Mouse (Mus musculus) heart, embryonic 12.5 days (tissue): Measurements from ENCODE around the gene Fau. TPM values are rescaled to one million over a fixed set of nuclear protein-coding genes. Genes with fewer than 3 reads are reported as not detected.

Experiments
- ATAC-seq: fragments of 200-750 bp; cut with Nextera tagmentation; 2 replicates; pipeline ENCODE4 v1.8.0; 2017; ENCODE audit warnings: moderate TSS enrichment, moderate library complexity; ENCODE audit not compliant: insufficient number of reproducible peaks, low FRiP score
- H3K27ac ChIP-seq: fragments of 300-500 bp; sonication (generic); 2 replicates; pipeline ENCODE4 v1.5.1; 2016; ENCODE audit warnings: mild to moderate bottlenecking, moderate library complexity; ENCODE audit not compliant: poor library complexity, severe bottlenecking
- H3K27me3 ChIP-seq: fragments of 300-500 bp; sonication (generic); replicated peaks from 2 replicates; pipeline ENCODE4 v1.6.1; 2016; ENCODE audit warnings: mild to moderate bottlenecking, moderate library complexity
- H3K36me3 ChIP-seq: fragments of 300-500 bp; sonication (generic); 2 replicates; pipeline ENCODE4 v1.6.1; 2016; ENCODE audit warnings: mild to moderate bottlenecking, moderate library complexity
- H3K4me1 ChIP-seq: fragments of 300-500 bp; sonication (generic); replicated peaks from 2 replicates; pipeline ENCODE4 v1.6.1; 2016; ENCODE audit warnings: mild to moderate bottlenecking
- H3K4me2 ChIP-seq: fragments of 300-500 bp; sonication (generic); 2 replicates; pipeline ENCODE4 v1.6.1; 2016; ENCODE audit warnings: mild to moderate bottlenecking, moderate library complexity
- H3K4me3 ChIP-seq: fragments of 300-500 bp; sonication (generic); 2 replicates; pipeline ENCODE4 v1.5.1; 2016; ENCODE audit warnings: mild to moderate bottlenecking
- H3K9ac ChIP-seq: fragments of 300-500 bp; sonication (generic); 2 replicates; pipeline ENCODE4 v1.6.1; 2016; ENCODE audit warnings: mild to moderate bottlenecking, moderate library complexity
- H3K9me3 ChIP-seq: fragments of 300-500 bp; sonication (generic); replicated peaks from 2 replicates; pipeline ENCODE4 v1.6.1; 2016; ENCODE audit warnings: mild to moderate bottlenecking, moderate library complexity
- WGBS: fragments of 180-500 bp; shearing (Covaris S2); methylation state at CpG from one replicate; pipeline ENCODE4 v1.1.7; 2016; 5-methylcytosine and 5-hydroxymethylcytosine counted together
- polyA plus RNA-seq: library from polyadenylated mRNA; unstranded; fragments of >200 nt; fragmentation: Nextera tagmentation; extraction: Ambion mirVana; gene quantifications from 2 replicates; pipeline ENCODE4 v1.2.1, GENCODE M21; 2016

Fau gene
- polyA plus RNA-seq, 1 experiment from 2014 or later = 513 TPM

- Histone ChIP-seq H3K4me3 (peak overlapping the region; percentile 85), H3K4me2 (peak overlapping the region; percentile 97), H3K4me1 (peaks cover 37% of the 10 kb centered on the region), H3K27ac (peak overlapping the region; percentile 93), H3K36me3 (peaks cover 17% of the 10 kb centered on the region), H3K9ac (peak overlapping the region; percentile 94), H3K27me3 (no peaks in the 10 kb centered on the region), H3K9me3 (no peaks in the 10 kb centered on the region)
- 0 out of 2 replicates have a peak, but pooled peaks have one; percentile 5 for ATAC-seq
- WGBS = 2% methylated on average over 44 of the region's 44 CpGs
These were observed 4.1 kb downstream of the Fau start for GRCm38 (mm10) chr19:6061641-6062302.

- peak overlapping the region; percentile 93; the same call in 1 of the 2 replicates for H3K27ac ChIP-seq
- no peaks in the 10 kb centered on the region for H3K9me3 ChIP-seq
- H3K4me1 ChIP-seq = peaks cover 42% of the 10 kb centered on the region
- ATAC-seq = no peak
- H3K9ac ChIP-seq = peak overlapping the region; percentile 94
- H3K27me3 ChIP-seq = no peaks in the 10 kb centered on the region
- peaks cover 17% of the 10 kb centered on the region for H3K36me3 ChIP-seq
- 68% methylated on average over 5 of the region's 5 CpGs for WGBS
- peak overlapping the region; percentile 97 for H3K4me2 ChIP-seq
- H3K4me3 ChIP-seq = peak overlapping the region; percentile 85
These were observed 4.8 kb downstream of the Fau start for GRCm38 (mm10) chr19:6062418-6062817.

GRCm38 (mm10) chr19:6063081-6063480, 5.4 kb downstream of the Fau start:
- Histone ChIP-seq H3K4me2 (peak overlapping the region; percentile 97; the same call in 1 of the 2 replicates), H3K27ac (no peak overlapping the region), H3K36me3 (peaks cover 17% of the 10 kb centered on the region), H3K4me3 (no peak overlapping the region), H3K9me3 (no peaks in the 10 kb centered on the region), H3K9ac (no peak overlapping the region), H3K27me3 (no peaks in the 10 kb centered on the region), H3K4me1 (peaks cover 45% of the 10 kb centered on the region)
- ATAC-seq = no peak
- WGBS = 91% methylated on average over 6 of the region's 6 CpGs

GRCm38 (mm10) chr19:6066571-6066970, 8.9 kb downstream of the Fau start:
- peaks cover 36% of the 10 kb centered on the region for H3K4me1 ChIP-seq
- peak overlapping the region; percentile 74 for H3K9ac ChIP-seq
- no peak overlapping the region for H3K27ac ChIP-seq
- H3K36me3 ChIP-seq = peaks cover 31% of the 10 kb centered on the region
- H3K4me3 ChIP-seq = peak overlapping the region; percentile 49
- no peaks in the 10 kb centered on the region for H3K9me3 ChIP-seq
- peak overlapping the region; percentile 96 for H3K4me2 ChIP-seq
- whole genome bisulfite sequencing = 24% methylated on average over 5 of the region's 5 CpGs
- H3K27me3 ChIP-seq = no peaks in the 10 kb centered on the region
- no peak for ATAC-seq

GRCm38 (mm10) chr19:6067011-6067723, 9.5 kb downstream of the Fau start:
- ATAC-seq = peak; percentile 69
- WGBS = under 1% methylated on average over 30 of the region's 30 CpGs
- Histone ChIP-seq H3K4me1 (peaks cover 30% of the 10 kb centered on the region), H3K9ac (peak overlapping the region; percentile 74), H3K9me3 (no peaks in the 10 kb centered on the region), H3K27me3 (no peaks in the 10 kb centered on the region), H3K27ac (peak overlapping the region; percentile 30; the same call in 1 of the 2 replicates), H3K4me3 (peak overlapping the region; percentile 49), H3K36me3 (peaks cover 33% of the 10 kb centered on the region), H3K4me2 (peak overlapping the region; percentile 96)

- Histone ChIP-seq H3K9me3 (no peaks in the 10 kb centered on the region), H3K36me3 (peaks cover 37% of the 10 kb centered on the region), H3K4me1 (peaks cover 23% of the 10 kb centered on the region), H3K4me2 (peak within 1 kb of the TSS; percentile 96), H3K27me3 (no peaks in the 10 kb centered on the region), H3K27ac (peak within 1 kb of the TSS; percentile 30; the same call in 1 of the 2 replicates), H3K4me3 (peak within 1 kb of the TSS; percentile 49), H3K9ac (peak within 1 kb of the TSS; percentile 74)
- ATAC-seq = peak; percentile 90
- WGBS = 12% methylated on average over 33 of the region's 33 CpGs
These were observed 10.2 kb downstream of the Fau start, which contains the start of gene Tm7sf2 for GRCm38 (mm10) chr19:6067724-6068415. Tm7sf2 (minus strand) TSS chr19:6068373.

GRCm38 (mm10) chr19:6068951-6069350, 11.3 kb downstream of the Fau start:
- WGBS = 77% methylated on average over 4 of the region's 4 CpGs
- Histone ChIP-seq H3K27ac (no peak overlapping the region), H3K9ac (no peak overlapping the region), H3K9me3 (no peaks in the 10 kb centered on the region), H3K4me1 (peaks cover 20% of the 10 kb centered on the region), H3K36me3 (peaks cover 46% of the 10 kb centered on the region), H3K27me3 (no peaks in the 10 kb centered on the region), H3K4me2 (no peak overlapping the region), H3K4me3 (no peak overlapping the region)
- ATAC-seq = no peak

GRCm38 (mm10) chr19:6069851-6070250, 12.2 kb downstream of the Fau start:
- Histone ChIP-seq H3K27ac (no peak overlapping the region), H3K4me3 (no peak overlapping the region), H3K9me3 (no peaks in the 10 kb centered on the region), H3K4me2 (no peak overlapping the region), H3K4me1 (peaks cover 20% of the 10 kb centered on the region), H3K27me3 (no peaks in the 10 kb centered on the region), H3K9ac (no peak overlapping the region), H3K36me3 (peaks cover 53% of the 10 kb centered on the region)
- 90% methylated on average over 10 of the region's 10 CpGs for WGBS
- ATAC-seq = no peak

GRCm38 (mm10) chr19:6070571-6071250, 13.1 kb downstream of the Fau start:
- H3K27ac ChIP-seq = no peak overlapping the region
- WGBS = 85% methylated on average over 31 of the region's 31 CpGs
- peaks cover 20% of the 10 kb centered on the region for H3K4me1 ChIP-seq
- no peak for ATAC-seq
- no peaks in the 10 kb centered on the region for H3K9me3 ChIP-seq
- peaks cover 62% of the 10 kb centered on the region for H3K36me3 ChIP-seq
- no peak overlapping the region for H3K4me2 ChIP-seq
- H3K9ac ChIP-seq = no peak overlapping the region
- no peak overlapping the region for H3K4me3 ChIP-seq
- no peaks in the 10 kb centered on the region for H3K27me3 ChIP-seq

- no peak for ATAC-seq
- Histone ChIP-seq H3K9me3 (no peaks in the 10 kb centered on the region), H3K27ac (no peak overlapping the region), H3K9ac (no peak overlapping the region), H3K27me3 (no peaks in the 10 kb centered on the region), H3K4me2 (no peak overlapping the region), H3K36me3 (peaks cover 66% of the 10 kb centered on the region), H3K4me1 (peaks cover 22% of the 10 kb centered on the region), H3K4me3 (no peak overlapping the region)
- WGBS = 87% methylated on average over 19 of the region's 19 CpGs
These were observed 13.6 kb downstream of the Fau start for GRCm38 (mm10) chr19:6071261-6071660.
